Mouse (Mus musculus) E14TG2a.4 (cell line): ENCODE data around the gene 4933424G06Rik.

Experiments
- CTCF ChIP-seq: conservative IDR thresholded peaks from 2 replicates; pipeline ENCODE4 v1.5.1; 2014; ENCODE audit warnings: low read length
- NANOG ChIP-seq: IDR thresholded peaks from 2 replicates; pipeline ENCODE4 v1.6.1; 2014; ENCODE audit warnings: borderline replicate concordance, low read length, mixed read lengths
- POU5F1 ChIP-seq: IDR thresholded peaks from 2 replicates; pipeline ENCODE4 v1.6.1; 2014; ENCODE audit warnings: low read length, borderline replicate concordance

DNA sequence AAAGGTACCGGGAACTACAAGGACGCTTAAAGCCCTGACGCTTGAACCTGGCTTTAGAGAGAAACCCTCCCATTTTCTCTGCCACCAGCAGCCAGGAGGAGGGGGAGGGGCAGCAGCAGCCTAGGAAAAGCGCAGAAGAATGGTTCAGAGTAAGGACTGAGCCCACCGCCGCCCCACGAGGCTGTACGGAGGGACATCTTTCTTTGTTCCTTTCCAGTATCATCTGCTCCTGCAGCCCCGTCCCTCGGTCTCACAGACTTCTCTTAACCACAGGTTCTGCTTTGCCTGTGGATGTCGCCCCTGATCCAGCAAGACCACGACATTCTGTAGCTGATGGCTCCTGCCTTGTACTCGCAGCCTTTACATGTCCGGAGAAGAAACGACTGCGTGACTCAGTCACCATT, 75.3 kb downstream of the 4933424G06Rik start:
- TF ChIP-seq POU5F1 (no peak), CTCF (no peak; the same call in 1 of the 2 replicates), NANOG (no peak)
